Mouse (Mus musculus): Measurements from ENCODE around the gene Hsp90b1. TPM values are rescaled to one million over a fixed set of nuclear protein-coding genes. Genes with fewer than 3 reads are reported as not detected.
A peak's percentile ranks its signal among the peaks of the same experiment; 100 is the strongest.
"Not testable (repeated sequence)": the region's sequence is repeated elsewhere in the genome, so short reads cannot be mapped to it uniquely, and the experiment has no call there.

Gene Hsp90b1
- total and polyA plus RNA-seq, 3 experiments = 44.4 to 483 (median 374) TPM

GRCm38 (mm10) chr10:86700973-86701372 lies 4.3 kb downstream of the Hsp90b1 start:
- peaks cover 52% of the 10 kb centered on the region for H3K36me3 ChIP-seq (ENCODE audit: control insufficient read depth, insufficient read depth, low read length)
- DNase-seq = no peak
- intact Hi-C loops (cut with DNase I) = loop anchor here (10.0 kb wide), 2 partner anchors 386 to 746 kb away; partner anchors contain the start of gene Rtcb
- no peak overlapping the region for H3K4me3 ChIP-seq
- 43% methylated on average over 3 of the region's 3 CpGs for WGBS
- H3K27ac ChIP-seq = no peak overlapping the region
- peaks cover 3% of the 10 kb centered on the region for H3K79me2 ChIP-seq (replicated peaks; ENCODE audit: control insufficient read depth, insufficient read depth, low read length)
- no peak overlapping the region for H3K9ac ChIP-seq (ENCODE audit: low read depth, low read length)
- no peaks in the 10 kb centered on the region for H3K27me3 ChIP-seq (ENCODE audit: control insufficient read depth, insufficient read depth, low read length)
- peaks cover 10% of the 10 kb centered on the region for H3K4me1 ChIP-seq (ENCODE audit: control insufficient read depth, insufficient read depth, low read length)
- no peak for TF ChIP-seq EP300 (IDR thresholded peaks at IDR 0.05; ENCODE audit: insufficient read depth, low read depth, low read length)
- TF ChIP-seq POLR2A (IDR thresholded peaks at IDR 0.05; ENCODE audit: insufficient read depth, low read depth, low read length) = no peak
- no peak for TF ChIP-seq CTCF (IDR thresholded peaks at IDR 0.05)

GRCm38 (mm10) chr10:86700251-86700650 lies 5.1 kb downstream of the Hsp90b1 start:
- 35% methylated on average over 3 of the region's 3 CpGs for WGBS
- peaks cover 58% of the 10 kb centered on the region for H3K36me3 ChIP-seq (ENCODE audit: control insufficient read depth, insufficient read depth, low read length)
- peaks cover 3% of the 10 kb centered on the region for H3K79me2 ChIP-seq (replicated peaks; ENCODE audit: control insufficient read depth, insufficient read depth, low read length)
- TF ChIP-seq POLR2A (IDR thresholded peaks at IDR 0.05; ENCODE audit: insufficient read depth, low read depth, low read length) (no peak), CTCF (IDR thresholded peaks at IDR 0.05) (no peak), EP300 (IDR thresholded peaks at IDR 0.05; ENCODE audit: insufficient read depth, low read depth, low read length) (no peak)
- H3K9ac ChIP-seq (ENCODE audit: low read depth, low read length) = no peak overlapping the region
- intact Hi-C loops (cut with DNase I) = loop anchor here (10.0 kb wide), 2 partner anchors 385 to 745 kb away; partner anchors contain the start of gene Rtcb
- DNase-seq = no peak
- no peak overlapping the region for H3K27ac ChIP-seq
- no peaks in the 10 kb centered on the region for H3K27me3 ChIP-seq (ENCODE audit: control insufficient read depth, insufficient read depth, low read length)
- peaks cover 10% of the 10 kb centered on the region for H3K4me1 ChIP-seq (ENCODE audit: control insufficient read depth, insufficient read depth, low read length)
- no peak overlapping the region for H3K4me3 ChIP-seq

- H3K4me1 ChIP-seq (ENCODE audit: control insufficient read depth, insufficient read depth, low read length); intact Hi-C loops (cut with DNase I); H3K79me2 ChIP-seq (replicated peaks; ENCODE audit: control insufficient read depth, insufficient read depth, low read length); H3K36me3 ChIP-seq (ENCODE audit: control insufficient read depth, insufficient read depth, low read length); H3K9ac ChIP-seq (ENCODE audit: low read depth, low read length); H3K27me3 ChIP-seq (ENCODE audit: control insufficient read depth, insufficient read depth, low read length); DNase-seq; H3K27ac ChIP-seq: not testable (repeated sequence)
- H3K4me3 ChIP-seq = peak overlapping the region; percentile 75
- WGBS = 19% methylated on average over 9 of the region's 9 CpGs
Observed at GRCm38 (mm10) chr10:86686017-86686360, 19.3 kb downstream of the Hsp90b1 start.

- Histone ChIP-seq H3K9ac (ENCODE audit: low read depth, low read length) (peak overlapping the region; percentile 72), H3K4me3 (peak overlapping the region; percentile 75), H3K27ac (peak overlapping the region; percentile 81)
- H3K36me3 ChIP-seq (ENCODE audit: control insufficient read depth, insufficient read depth, low read length); H3K27me3 ChIP-seq (ENCODE audit: control insufficient read depth, insufficient read depth, low read length); H3K79me2 ChIP-seq (replicated peaks; ENCODE audit: control insufficient read depth, insufficient read depth, low read length); H3K4me1 ChIP-seq (ENCODE audit: control insufficient read depth, insufficient read depth, low read length): not testable (repeated sequence)
- 0 out of 2 replicates have a peak, but pooled peaks have one; percentile 15 for TF ChIP-seq EP300 (IDR thresholded peaks at IDR 0.05; ENCODE audit: insufficient read depth, low read depth, low read length)
- TF ChIP-seq POLR2A (IDR thresholded peaks at IDR 0.05; ENCODE audit: insufficient read depth, low read depth, low read length) = peak; percentile 32; the same call in 1 of the 2 replicates
- 1% methylated on average over 53 of the region's 53 CpGs for WGBS
- peak; percentile 82 to 84 for DNase-seq
- intact Hi-C loops (cut with DNase I) = loop anchor here (2.0 kb wide), 1 partner anchor 19 kb away; the partner anchor contains the start of genes Hsp90b1 and Ttc41
Observed at GRCm38 (mm10) chr10:86685179-86686016, 19.9 kb downstream of the Hsp90b1 start.

- 36% methylated on average over 2 of the region's 2 CpGs for WGBS
- H3K4me3 ChIP-seq = peak overlapping the region; percentile 75
- not testable (repeated sequence) for DNase-seq; H3K9ac ChIP-seq (ENCODE audit: low read depth, low read length); H3K79me2 ChIP-seq (replicated peaks; ENCODE audit: control insufficient read depth, insufficient read depth, low read length); H3K27me3 ChIP-seq (ENCODE audit: control insufficient read depth, insufficient read depth, low read length); H3K4me1 ChIP-seq (ENCODE audit: control insufficient read depth, insufficient read depth, low read length); H3K36me3 ChIP-seq (ENCODE audit: control insufficient read depth, insufficient read depth, low read length)
- intact Hi-C loops (cut with DNase I) = loop anchor here (2.0 kb wide), 1 partner anchor 20 kb away; the partner anchor contains the start of genes Hsp90b1 and Ttc41
- peak overlapping the region; percentile 81 for H3K27ac ChIP-seq
Observed at GRCm38 (mm10) chr10:86684797-86685178, 20.5 kb downstream of the Hsp90b1 start.

- H3K4me1 ChIP-seq (ENCODE audit: control insufficient read depth, insufficient read depth, low read length); H3K27me3 ChIP-seq (ENCODE audit: control insufficient read depth, insufficient read depth, low read length); intact Hi-C loops (cut with DNase I); H3K4me3 ChIP-seq; H3K79me2 ChIP-seq (replicated peaks; ENCODE audit: control insufficient read depth, insufficient read depth, low read length); H3K36me3 ChIP-seq (ENCODE audit: control insufficient read depth, insufficient read depth, low read length); H3K9ac ChIP-seq (ENCODE audit: low read depth, low read length); H3K27ac ChIP-seq; DNase-seq: not testable (repeated sequence)
- 74% methylated on average over 4 of the region's 4 CpGs for WGBS
Observed at GRCm38 (mm10) chr10:86670550-86670949, 34.8 kb downstream of the Hsp90b1 start.

Small RNA genes within 50 kb of the gene (microRNA-seq; reads per million reads assigned to microRNA genes)
- gene Gm25745 = 1.9 to 2.2 reads per million in 2 experiments

Other genes with a start within 250 kb of the Hsp90b1 start
- gene Syn3, start 206.6 kb downstream of the Hsp90b1 start, total RNA-seq (2021) = under 1 TPM; 0.31 to 0.75 TPM
- 0.29 and 0.41 TPM in 2 replicates for gene Syn3, start 206.6 kb downstream of the Hsp90b1 start, polyA plus RNA-seq (2012; rRNA removed)
- gene Ttc41, start 302 bp upstream of the Hsp90b1 start, total RNA-seq (2021) = 1 to 10 TPM; 2.1 to 2.2 TPM
- gene Ttc41, start 302 bp upstream of the Hsp90b1 start, polyA plus RNA-seq (2012; rRNA removed) = 1.2 and 2.1 TPM in 2 replicates
- gene Gm49358, start 58.5 kb upstream of the Hsp90b1 start, total RNA-seq (2021) = 10 to 100 TPM; 10.5 to 14.3 TPM
- gene Gm49358, start 58.5 kb upstream of the Hsp90b1 start, polyA plus RNA-seq (2012; rRNA removed) = not detected in 2 replicates
- gene Nt5dc3, start 73.5 kb upstream of the Hsp90b1 start, total RNA-seq (2021) = 10 to 100 TPM; 33.9 to 36.6 TPM
- 25.3 and 45.6 TPM in 2 replicates for gene Nt5dc3, start 73.5 kb upstream of the Hsp90b1 start, polyA plus RNA-seq (2012; rRNA removed)

Measured in heart, adult 2 months (tissue).